Mouse (Mus musculus): ENCODE results near the gene Gm49711.
"Not testable (repeated sequence)": the region's sequence is repeated elsewhere in the genome, so short reads cannot be mapped to it uniquely, and the experiment has no call there.

The Gm49711 gene

GRCm38 (mm10) chr16:92195094-92195493 is 137.0 kb downstream of the Gm49711 start:
- no peak for DNase-seq

- DNase-seq = no peak
Observed at GRCm38 (mm10) chr16:92196741-92197331, 138.7 kb downstream of the Gm49711 start.

GRCm38 (mm10) chr16:92200615-92201014 is 142.5 kb downstream of the Gm49711 start:
- DNase-seq = peak; percentile 90

GRCm38 (mm10) chr16:92203599-92203998 is 145.5 kb downstream of the Gm49711 start:
- no peak for DNase-seq

- DNase-seq = no peak
Observed at GRCm38 (mm10) chr16:92209291-92209781, 151.2 kb downstream of the Gm49711 start.

GRCm38 (mm10) chr16:92210316-92210715 is 152.2 kb downstream of the Gm49711 start:
- not testable (repeated sequence) for DNase-seq

GRCm38 (mm10) chr16:92213911-92214310 is 155.8 kb downstream of the Gm49711 start:
- DNase-seq = not testable (repeated sequence)

- peak; percentile 91 for DNase-seq
Observed at GRCm38 (mm10) chr16:92215599-92216390, 157.7 kb downstream of the Gm49711 start.

GRCm38 (mm10) chr16:92220754-92221153 is 162.6 kb downstream of the Gm49711 start:
- no peak for DNase-seq

- DNase-seq = no peak
Observed at GRCm38 (mm10) chr16:92228332-92228919, 170.3 kb downstream of the Gm49711 start.

- no peak for DNase-seq
Observed at GRCm38 (mm10) chr16:92230476-92230931, 172.4 kb downstream of the Gm49711 start.

GRCm38 (mm10) chr16:92234530-92234929 is 176.4 kb downstream of the Gm49711 start:
- peak; percentile 48 for DNase-seq

GRCm38 (mm10) chr16:92235222-92235621 is 177.1 kb downstream of the Gm49711 start:
- DNase-seq = peak; percentile 30

Measured in heart, adult 11 months (tissue).